Mouse (Mus musculus) testis, adult 2 months (tissue): ENCODE measurements around the gene Ehmt1.

Source experiments
- CTCF ChIP-seq: fragments of 200-500 bp; IDR thresholded peaks from 2 replicates; pipeline ENCODE4 v1.5.1; 2012; ENCODE audit warnings: low read depth, mild to moderate bottlenecking, inconsistent platforms, low read length, moderate library complexity; ENCODE audit not compliant: control insufficient read depth, insufficient read depth, insufficient replicate concordance
- POLR2A ChIP-seq: fragments of 200-500 bp; IDR thresholded peaks from 2 replicates; pipeline ENCODE4 v1.6.1; 2012; ENCODE audit warnings: low read depth, mild to moderate bottlenecking, inconsistent platforms, low read length, moderate library complexity; ENCODE audit not compliant: control insufficient read depth

DNA sequence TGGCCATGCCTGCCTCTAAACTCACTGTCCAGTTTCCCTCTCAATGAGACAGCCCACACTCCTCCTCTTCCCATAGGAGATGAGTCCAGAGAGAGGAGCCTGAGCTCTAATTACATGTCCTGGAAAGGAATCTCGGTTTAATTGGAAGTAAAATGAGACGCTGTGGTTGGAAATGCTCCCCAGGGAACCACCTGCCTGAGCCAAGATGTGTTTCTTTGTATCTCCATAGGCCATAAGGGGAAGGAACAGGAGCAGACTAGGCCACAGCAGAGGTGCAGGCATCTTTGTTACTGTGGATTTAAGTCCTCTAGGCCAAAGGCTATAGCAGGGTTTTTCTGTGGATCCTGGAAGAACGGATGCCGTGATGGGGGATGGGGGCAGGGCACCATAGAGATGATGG, 166.8 kb downstream of the Ehmt1 start:
- no peak for TF ChIP-seq CTCF
- no peak for TF ChIP-seq POLR2A
